Mouse (Mus musculus): Measurements from ENCODE around the gene Slc16a8. TPM values are rescaled to one million over a fixed set of nuclear protein-coding genes. Genes with fewer than 3 reads are reported as not detected.

The Slc16a8 gene
- polyA plus RNA-seq, 1 experiment, result not detected

DNA sequence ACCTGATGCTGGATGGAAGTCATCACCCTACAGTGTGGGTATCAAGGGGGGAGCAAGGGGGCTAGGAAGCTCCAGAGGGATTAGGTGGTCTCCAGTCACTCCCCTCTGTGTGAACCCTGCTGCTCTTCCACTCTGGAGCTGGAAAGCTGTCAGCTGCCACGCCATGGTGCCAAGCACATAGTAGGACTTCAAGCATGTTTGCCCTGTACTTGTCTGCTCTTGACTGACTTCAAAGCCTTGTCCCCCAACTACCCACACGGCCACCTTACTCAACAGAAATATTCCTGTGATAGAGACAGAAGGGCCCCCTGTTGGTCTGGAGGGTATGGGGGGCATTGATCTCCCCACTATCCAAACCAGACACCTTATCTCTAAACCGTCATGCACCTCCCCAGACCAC lies 38.4 kb downstream of the Slc16a8 start:
- WGBS, result 85% methylated on average over 3 of the region's 3 CpGs
- no peak overlapping the region for H3K4me3 ChIP-seq (ENCODE audit: insufficient read depth, low read depth, low read length)
- H3K27ac ChIP-seq (ENCODE audit: insufficient read depth, low read depth, low read length), result no peak overlapping the region
- H3K4me1 ChIP-seq (ENCODE audit: control insufficient read depth, insufficient read depth, low read length), result no peaks in the 10 kb centered on the region
- TF ChIP-seq CTCF (IDR thresholded peaks at IDR 0.05; ENCODE audit: insufficient read depth, low read depth, low read length), result no peak
- TF ChIP-seq POLR2A (IDR thresholded peaks at IDR 0.05; ENCODE audit: insufficient read depth, low read depth, low read length), result no peak

- H3K27ac ChIP-seq (ENCODE audit: insufficient read depth, low read depth, low read length), result peak overlapping the region; percentile 64
- TF ChIP-seq POLR2A (IDR thresholded peaks at IDR 0.05; ENCODE audit: insufficient read depth, low read depth, low read length) (no peak), CTCF (IDR thresholded peaks at IDR 0.05; ENCODE audit: insufficient read depth, low read depth, low read length) (no peak)
- peaks cover 7% of the 10 kb centered on the region; the same call in 1 of the 2 replicates for H3K4me1 ChIP-seq (ENCODE audit: control insufficient read depth, insufficient read depth, low read length)
- no peak overlapping the region for H3K4me3 ChIP-seq (ENCODE audit: insufficient read depth, low read depth, low read length)
- WGBS, result 67% methylated on average over 6 of the region's 6 CpGs
These were observed 41.0 kb downstream of the Slc16a8 start for GRCm38 (mm10) chr15:79213591-79213990.

DNA sequence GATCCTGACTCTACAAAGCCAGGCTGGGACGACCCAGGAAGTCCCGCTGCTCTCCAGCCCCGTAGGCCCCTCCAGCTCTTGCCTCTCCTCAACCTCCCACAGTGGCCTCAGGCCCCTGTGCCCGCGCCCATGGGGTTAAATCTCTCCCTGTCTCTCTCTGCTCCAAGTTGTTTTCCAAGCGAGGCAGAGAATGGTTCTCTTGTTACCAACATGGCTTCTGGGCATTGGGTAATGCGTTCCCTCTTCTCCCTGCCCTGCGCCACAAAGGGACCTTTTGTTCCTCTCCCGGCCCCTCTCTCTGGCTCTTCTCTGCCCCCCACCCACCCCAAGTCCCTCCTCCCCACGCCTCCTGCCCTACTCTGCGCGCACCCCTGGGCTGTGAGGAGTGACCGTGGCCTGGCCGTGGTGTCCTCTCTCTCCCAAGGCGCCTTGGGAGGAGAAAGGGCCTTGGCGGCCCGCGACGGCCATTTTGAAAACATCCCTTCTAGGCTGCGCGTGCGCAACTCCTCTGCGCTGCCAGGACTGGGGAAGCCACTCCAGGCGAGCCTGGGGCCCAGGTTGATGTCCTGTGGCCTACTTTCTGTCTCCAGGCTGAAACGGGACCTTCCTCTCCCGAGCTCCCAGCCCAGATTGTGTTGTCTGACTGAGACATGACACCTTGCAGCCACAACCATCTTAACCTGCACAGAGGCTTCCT lies 41.7 kb downstream of the Slc16a8 start:
- Histone ChIP-seq H3K27ac (ENCODE audit: insufficient read depth, low read depth, low read length) (peak overlapping the region; percentile 64), H3K4me3 (ENCODE audit: insufficient read depth, low read depth, low read length) (no peak overlapping the region), H3K4me1 (ENCODE audit: control insufficient read depth, insufficient read depth, low read length) (peaks cover 7% of the 10 kb centered on the region; the same call in 1 of the 2 replicates)
- no peak for TF ChIP-seq POLR2A (IDR thresholded peaks at IDR 0.05; ENCODE audit: insufficient read depth, low read depth, low read length)
- TF ChIP-seq CTCF (IDR thresholded peaks at IDR 0.05; ENCODE audit: insufficient read depth, low read depth, low read length), result no peak
- 80% methylated on average over 26 of the region's 26 CpGs for WGBS

GRCm38 (mm10) chr15:79210357-79210756 lies 44.2 kb downstream of the Slc16a8 start:
- H3K4me1 ChIP-seq (ENCODE audit: control insufficient read depth, insufficient read depth, low read length), result peaks cover 7% of the 10 kb centered on the region; the same call in 1 of the 2 replicates
- no peak overlapping the region for H3K27ac ChIP-seq (ENCODE audit: insufficient read depth, low read depth, low read length)
- WGBS, result 77% methylated on average over 2 of the region's 2 CpGs
- no peak overlapping the region for H3K4me3 ChIP-seq (ENCODE audit: insufficient read depth, low read depth, low read length)
- TF ChIP-seq POLR2A (IDR thresholded peaks at IDR 0.05; ENCODE audit: insufficient read depth, low read depth, low read length) (no peak), CTCF (IDR thresholded peaks at IDR 0.05; ENCODE audit: insufficient read depth, low read depth, low read length) (no peak)

- no peak overlapping the region for H3K27ac ChIP-seq (ENCODE audit: insufficient read depth, low read depth, low read length)
- peaks cover 7% of the 10 kb centered on the region; the same call in 1 of the 2 replicates for H3K4me1 ChIP-seq (ENCODE audit: control insufficient read depth, insufficient read depth, low read length)
- no peak overlapping the region for H3K4me3 ChIP-seq (ENCODE audit: insufficient read depth, low read depth, low read length)
- no peak for TF ChIP-seq POLR2A (IDR thresholded peaks at IDR 0.05; ENCODE audit: insufficient read depth, low read depth, low read length)
- no peak for TF ChIP-seq CTCF (IDR thresholded peaks at IDR 0.05; ENCODE audit: insufficient read depth, low read depth, low read length)
- WGBS, result 61% methylated on average over 27 of the region's 27 CpGs
These were observed 45.7 kb downstream of the Slc16a8 start for GRCm38 (mm10) chr15:79208758-79209439.

DNA sequence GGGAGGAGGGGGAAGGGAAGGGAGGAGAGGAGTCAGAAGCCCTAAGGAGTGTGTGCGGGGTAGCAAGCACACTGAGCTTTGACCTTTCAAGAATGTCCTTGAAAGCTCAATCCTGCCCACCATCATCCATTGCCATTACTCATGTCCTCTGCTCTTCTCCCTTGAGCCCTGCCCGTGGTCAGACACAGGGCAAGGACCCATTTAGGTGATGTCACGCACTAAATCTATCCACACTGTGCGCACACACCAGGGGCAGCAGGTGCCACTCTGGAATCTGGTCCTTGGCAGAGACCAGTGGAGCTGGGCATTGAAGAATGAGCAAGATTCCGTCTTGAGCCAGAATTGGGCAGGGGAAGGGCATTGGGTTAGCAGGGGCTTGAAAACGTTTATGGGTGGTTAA lies 46.4 kb downstream of the Slc16a8 start:
- WGBS, result 75% methylated on average over 6 of the region's 6 CpGs
- no peak for TF ChIP-seq POLR2A (IDR thresholded peaks at IDR 0.05; ENCODE audit: insufficient read depth, low read depth, low read length)
- TF ChIP-seq CTCF (IDR thresholded peaks at IDR 0.05; ENCODE audit: insufficient read depth, low read depth, low read length), result no peak
- Histone ChIP-seq H3K4me3 (ENCODE audit: insufficient read depth, low read depth, low read length) (no peak overlapping the region), H3K4me1 (ENCODE audit: control insufficient read depth, insufficient read depth, low read length) (peaks cover 7% of the 10 kb centered on the region; the same call in 1 of the 2 replicates), H3K27ac (ENCODE audit: insufficient read depth, low read depth, low read length) (no peak overlapping the region)

- Histone ChIP-seq H3K4me1 (ENCODE audit: control insufficient read depth, insufficient read depth, low read length) (peaks cover 21% of the 10 kb centered on the region), H3K4me3 (ENCODE audit: insufficient read depth, low read depth, low read length) (no peak overlapping the region), H3K27ac (ENCODE audit: insufficient read depth, low read depth, low read length) (no peak overlapping the region)
- TF ChIP-seq POLR2A (IDR thresholded peaks at IDR 0.05; ENCODE audit: insufficient read depth, low read depth, low read length) (no peak), CTCF (IDR thresholded peaks at IDR 0.05; ENCODE audit: insufficient read depth, low read depth, low read length) (no peak)
- WGBS, result 56% methylated on average over 10 of the region's 10 CpGs
These were observed 52.0 kb downstream of the Slc16a8 start for GRCm38 (mm10) chr15:79202575-79202974.

DNA sequence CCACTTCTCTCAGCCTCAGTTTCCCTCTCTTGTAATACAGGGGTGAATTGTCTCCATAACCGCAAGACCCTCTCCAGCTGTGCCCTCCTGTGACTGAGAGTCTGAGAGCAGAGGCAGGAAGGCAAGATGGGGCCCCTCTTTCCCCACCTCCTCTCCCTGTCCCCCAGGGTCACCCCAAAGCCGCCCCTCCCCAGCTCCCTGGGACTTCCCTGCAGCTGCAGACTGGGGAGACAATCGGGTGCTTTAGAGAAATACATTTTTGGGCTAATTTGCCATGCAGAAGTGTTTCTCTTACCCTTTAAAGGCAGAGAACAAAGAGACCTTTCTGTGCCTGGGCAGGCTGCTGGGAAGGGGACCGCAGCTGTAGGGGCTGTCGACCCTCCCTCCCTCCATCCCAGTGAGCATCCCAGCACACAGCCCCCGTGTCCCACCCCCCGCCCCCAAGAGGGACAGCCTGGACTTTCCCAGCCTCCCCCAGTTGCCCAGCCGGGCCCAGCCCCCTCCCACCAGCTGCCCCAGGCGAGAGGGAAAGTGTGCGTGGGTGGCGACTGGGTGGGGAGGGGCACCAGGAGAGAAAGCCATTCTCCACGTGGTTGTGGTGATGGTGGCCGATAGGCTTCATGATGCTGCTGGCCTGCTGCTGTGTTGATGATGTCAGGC lies 52.9 kb downstream of the Slc16a8 start:
- H3K4me3 ChIP-seq (ENCODE audit: insufficient read depth, low read depth, low read length), result no peak overlapping the region
- H3K4me1 ChIP-seq (ENCODE audit: control insufficient read depth, insufficient read depth, low read length), result peaks cover 21% of the 10 kb centered on the region
- 12% methylated on average over 13 of the region's 13 CpGs for WGBS
- H3K27ac ChIP-seq (ENCODE audit: insufficient read depth, low read depth, low read length), result 0 out of 2 replicates have a peak overlapping the region, but pooled peaks have one; percentile 16
- no peak for TF ChIP-seq POLR2A (IDR thresholded peaks at IDR 0.05; ENCODE audit: insufficient read depth, low read depth, low read length)
- TF ChIP-seq CTCF (IDR thresholded peaks at IDR 0.05; ENCODE audit: insufficient read depth, low read depth, low read length), result no peak

Other genes starting within 250 kb of the Slc16a8 start
- gene H1f0, start 226.3 kb downstream of the Slc16a8 start, polyA plus RNA-seq (2012; ENCODE audit: insufficient read depth, insufficient read length, low replicate concordance, missing spikeins), result not detected in 2 replicates
- gene Galr3, start 212.9 kb downstream of the Slc16a8 start, polyA plus RNA-seq (2012; ENCODE audit: insufficient read depth, insufficient read length, low replicate concordance, missing spikeins), result not detected in 2 replicates
- not detected in 2 replicates for gene Ankrd54, start 191.9 kb downstream of the Slc16a8 start, polyA plus RNA-seq (2012; ENCODE audit: insufficient read depth, insufficient read length, low replicate concordance, missing spikeins)
- not detected in 2 replicates for gene Eif3l, start 179.6 kb downstream of the Slc16a8 start, polyA plus RNA-seq (2012; ENCODE audit: insufficient read depth, insufficient read length, low replicate concordance, missing spikeins)
- 70.4 TPM in 1 of 2 replicates, not detected in the other for gene Micall1, start 145.9 kb downstream of the Slc16a8 start, polyA plus RNA-seq (2012; ENCODE audit: insufficient read depth, insufficient read length, low replicate concordance, missing spikeins)
- gene Polr2f, start 113.8 kb downstream of the Slc16a8 start, polyA plus RNA-seq (2012; ENCODE audit: insufficient read depth, insufficient read length, low replicate concordance, missing spikeins), result not detected in 2 replicates
- gene 1700088E04Rik, start 113.5 kb downstream of the Slc16a8 start, polyA plus RNA-seq (2012; ENCODE audit: insufficient read depth, insufficient read length, low replicate concordance, missing spikeins), result not detected in 2 replicates
- not detected in 2 replicates for gene Sox10, start 89.5 kb downstream of the Slc16a8 start, polyA plus RNA-seq (2012; ENCODE audit: insufficient read depth, insufficient read length, low replicate concordance, missing spikeins)
- gene Pick1, start 25.6 kb downstream of the Slc16a8 start, polyA plus RNA-seq (2012; ENCODE audit: insufficient read depth, insufficient read length, low replicate concordance, missing spikeins), result not detected in 2 replicates
- gene Gm49486, start 25.4 kb downstream of the Slc16a8 start, polyA plus RNA-seq (2012; ENCODE audit: insufficient read depth, insufficient read length, low replicate concordance, missing spikeins), result not detected in 2 replicates
- not detected in 2 replicates for gene Baiap2l2, start 30.8 kb upstream of the Slc16a8 start, polyA plus RNA-seq (2012; ENCODE audit: insufficient read depth, insufficient read length, low replicate concordance, missing spikeins)
- gene Pla2g6, start 73.6 kb upstream of the Slc16a8 start, polyA plus RNA-seq (2012; ENCODE audit: insufficient read depth, insufficient read length, low replicate concordance, missing spikeins), result not detected in 2 replicates
- not detected in 2 replicates for gene Maff, start 91.9 kb upstream of the Slc16a8 start, polyA plus RNA-seq (2012; ENCODE audit: insufficient read depth, insufficient read length, low replicate concordance, missing spikeins)
- gene Tmem184b, start 148.8 kb upstream of the Slc16a8 start, polyA plus RNA-seq (2012; ENCODE audit: insufficient read depth, insufficient read length, low replicate concordance, missing spikeins), result not detected in 2 replicates
- not detected in 2 replicates for gene Csnk1e, start 200.8 kb upstream of the Slc16a8 start, polyA plus RNA-seq (2012; ENCODE audit: insufficient read depth, insufficient read length, low replicate concordance, missing spikeins)

Data from olfactory bulb, adult 2 months (tissue).